Mouse (Mus musculus): ENCODE measurements around the gene Lsamp.

The Lsamp gene

GRCm38 (mm10) chr16:40708558-40708957, 724.4 kb downstream of the Lsamp start:
- DNase-seq = no peak

- no peak for DNase-seq
Observed at GRCm38 (mm10) chr16:40709574-40709973, 725.4 kb downstream of the Lsamp start.

GRCm38 (mm10) chr16:40710068-40710467, 725.9 kb downstream of the Lsamp start:
- DNase-seq = no peak

GRCm38 (mm10) chr16:40710491-40710890, 726.3 kb downstream of the Lsamp start:
- DNase-seq = no peak

- DNase-seq = no peak
Observed at GRCm38 (mm10) chr16:40713725-40714124, 729.6 kb downstream of the Lsamp start.

- DNase-seq = no peak
Observed at GRCm38 (mm10) chr16:40739015-40739414, 754.9 kb downstream of the Lsamp start.

- no peak for DNase-seq
Observed at GRCm38 (mm10) chr16:40739771-40740170, 755.6 kb downstream of the Lsamp start.

- DNase-seq = no peak
Observed at GRCm38 (mm10) chr16:40740273-40740672, 756.1 kb downstream of the Lsamp start.

- DNase-seq = no peak
Observed at GRCm38 (mm10) chr16:40827191-40827590, 843.0 kb downstream of the Lsamp start.

GRCm38 (mm10) chr16:40831536-40831935, 847.4 kb downstream of the Lsamp start:
- no peak for DNase-seq

- no peak for DNase-seq
Observed at GRCm38 (mm10) chr16:40841765-40842164, 857.6 kb downstream of the Lsamp start.

- no peak for DNase-seq
Observed at GRCm38 (mm10) chr16:40866733-40867132, 882.6 kb downstream of the Lsamp start.

- DNase-seq = no peak
Observed at GRCm38 (mm10) chr16:40878301-40878700, 894.1 kb downstream of the Lsamp start.

GRCm38 (mm10) chr16:40881942-40882341, 897.8 kb downstream of the Lsamp start:
- no peak for DNase-seq

- DNase-seq = no peak
Observed at GRCm38 (mm10) chr16:40891338-40891737, 907.2 kb downstream of the Lsamp start.

- DNase-seq = no peak
Observed at GRCm38 (mm10) chr16:40897768-40898327, 913.7 kb downstream of the Lsamp start.

GRCm38 (mm10) chr16:40907892-40908291, 923.7 kb downstream of the Lsamp start:
- DNase-seq = no peak

- DNase-seq = no peak
Observed at GRCm38 (mm10) chr16:40914141-40914540, 930.0 kb downstream of the Lsamp start.

- no peak for DNase-seq
Observed at GRCm38 (mm10) chr16:40930596-40930995, 946.4 kb downstream of the Lsamp start.

GRCm38 (mm10) chr16:40942266-40942665, 958.1 kb downstream of the Lsamp start:
- no peak for DNase-seq

GRCm38 (mm10) chr16:40945834-40946233, 961.7 kb downstream of the Lsamp start:
- DNase-seq = no peak

GRCm38 (mm10) chr16:40948013-40948412, 963.9 kb downstream of the Lsamp start:
- no peak for DNase-seq

GRCm38 (mm10) chr16:40959211-40959610, 975.0 kb downstream of the Lsamp start:
- no peak for DNase-seq

GRCm38 (mm10) chr16:40960586-40960985, 976.4 kb downstream of the Lsamp start:
- no peak for DNase-seq

GRCm38 (mm10) chr16:40968088-40968860, 984.1 kb downstream of the Lsamp start:
- DNase-seq = no peak
